Mouse (Mus musculus) forelimb bud, embryonic 11.5 days (tissue): ENCODE measurements around the gene Oma1.

Experiments used
- DNase-seq: peaks from one replicate; pipeline ENCODE4 v3.0.0-alpha.2; 2012; ENCODE audit warnings: low read depth, low spot score

Oma1 gene

DNA sequence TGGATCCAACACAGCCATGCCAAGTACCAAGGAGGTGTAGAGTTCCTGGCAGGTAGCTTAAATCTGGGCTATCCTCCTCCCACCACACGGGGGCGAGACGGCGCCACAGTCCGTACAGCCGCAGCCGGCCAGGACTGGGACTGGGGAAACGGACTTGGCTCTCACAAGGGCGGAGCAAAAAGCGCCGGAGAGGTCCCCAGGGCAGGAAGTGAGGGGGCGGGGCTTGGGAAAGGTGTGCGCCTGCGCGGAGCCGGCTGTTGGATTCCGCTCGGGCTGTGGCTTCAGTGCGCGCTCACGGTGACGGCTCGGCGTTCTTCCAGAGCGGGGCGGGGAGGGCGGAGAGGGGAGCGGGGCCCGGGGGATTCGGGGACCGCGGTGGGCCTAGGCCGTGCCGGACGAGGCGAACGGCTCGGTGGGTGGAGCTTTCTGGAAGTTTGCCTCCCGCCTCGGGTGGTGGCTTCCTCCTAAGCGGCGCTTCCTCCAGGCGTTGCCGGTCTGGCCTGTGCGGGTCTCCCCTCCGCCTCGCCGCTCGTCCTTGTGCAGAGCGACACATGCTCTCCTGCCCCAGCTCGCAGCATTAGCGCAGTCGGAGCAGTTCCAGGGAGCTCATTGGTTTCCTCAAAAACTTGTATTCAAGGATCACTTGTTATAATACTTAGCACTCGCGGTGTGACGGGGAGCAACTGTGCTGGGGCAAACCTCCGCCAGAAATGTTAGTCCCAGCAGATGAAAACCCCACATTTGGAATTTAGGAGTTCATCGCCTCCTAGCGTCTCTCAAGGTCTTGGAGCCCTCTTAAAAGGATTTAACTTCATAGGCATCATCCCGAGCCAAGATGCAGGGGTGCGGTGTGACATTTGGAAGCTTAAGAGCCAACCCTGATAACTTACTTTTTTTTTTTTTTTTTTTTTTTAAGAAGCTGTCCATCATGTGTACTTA is at the start of gene Oma1:
Gene Oma1 (plus strand): TSS at position 226 of the 939 bp plus-strand sequence.
- DNase-seq = peak; percentile 96

DNA sequence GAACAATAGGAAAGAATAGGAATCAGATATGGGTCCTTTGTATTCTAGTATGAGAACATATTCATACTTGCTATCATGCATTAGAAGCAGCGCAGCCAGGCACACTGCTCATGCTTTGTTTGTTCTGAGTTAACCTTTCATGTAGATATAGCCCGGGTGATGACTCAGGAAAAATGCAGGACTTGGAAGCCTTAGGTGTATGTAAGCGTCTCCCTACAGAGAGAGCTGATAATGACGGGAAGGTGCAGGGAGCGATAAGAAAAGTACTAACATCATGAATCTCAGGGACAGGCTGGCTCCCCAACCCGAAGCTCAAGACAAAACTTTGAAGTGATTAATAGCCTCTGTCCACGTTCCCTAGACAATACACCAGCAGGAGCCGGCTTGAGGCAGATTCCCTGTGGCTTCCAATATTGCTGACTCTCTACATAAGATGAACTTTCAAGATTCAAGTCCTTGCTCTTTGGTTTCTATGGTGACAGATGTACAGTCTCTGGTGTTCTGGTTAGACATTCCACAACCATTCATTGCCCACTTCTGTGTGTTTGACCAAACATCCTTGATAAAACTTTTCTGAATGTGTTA is 49.7 kb upstream of the Oma1 start:
- no peak for DNase-seq

DNA sequence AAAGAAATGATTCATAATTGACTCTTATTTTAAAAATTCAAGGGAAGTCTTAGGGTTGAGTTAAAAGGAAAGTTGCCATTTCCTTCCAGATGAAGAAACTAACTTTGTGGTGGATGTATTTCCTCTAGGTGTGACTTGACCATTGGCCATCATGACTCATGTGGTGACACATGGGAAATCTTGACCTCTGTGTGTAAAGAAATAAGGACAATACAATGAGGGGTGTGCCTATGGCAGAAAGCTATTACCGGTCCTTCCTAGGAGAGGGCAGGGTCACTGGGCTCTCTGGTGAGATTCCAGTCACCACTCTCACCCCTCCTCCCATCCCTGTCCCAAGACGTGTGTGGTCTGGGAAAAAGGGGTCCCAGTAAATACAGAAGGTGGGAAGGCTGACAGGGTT is 48.4 kb upstream of the Oma1 start:
- DNase-seq = no peak

DNA sequence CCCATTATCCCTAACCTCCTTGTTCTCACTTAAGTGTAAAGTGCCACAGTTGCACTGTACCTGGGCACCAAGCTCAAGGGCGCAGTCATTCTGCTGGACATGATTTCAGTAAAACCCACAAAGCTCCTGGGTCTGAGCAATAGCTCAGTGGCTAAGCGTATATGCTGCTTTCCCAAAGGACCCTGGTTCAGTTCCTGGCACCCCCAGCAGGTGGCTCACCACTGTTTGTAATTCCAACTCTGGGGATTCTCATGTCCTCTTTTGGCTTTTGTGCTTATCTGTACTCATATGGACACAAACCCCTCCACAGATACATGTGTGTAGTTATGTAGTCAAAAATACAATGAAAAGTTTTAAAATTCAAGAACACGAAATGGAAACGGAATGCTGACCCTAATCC is 44.3 kb upstream of the Oma1 start:
- DNase-seq = no peak

DNA sequence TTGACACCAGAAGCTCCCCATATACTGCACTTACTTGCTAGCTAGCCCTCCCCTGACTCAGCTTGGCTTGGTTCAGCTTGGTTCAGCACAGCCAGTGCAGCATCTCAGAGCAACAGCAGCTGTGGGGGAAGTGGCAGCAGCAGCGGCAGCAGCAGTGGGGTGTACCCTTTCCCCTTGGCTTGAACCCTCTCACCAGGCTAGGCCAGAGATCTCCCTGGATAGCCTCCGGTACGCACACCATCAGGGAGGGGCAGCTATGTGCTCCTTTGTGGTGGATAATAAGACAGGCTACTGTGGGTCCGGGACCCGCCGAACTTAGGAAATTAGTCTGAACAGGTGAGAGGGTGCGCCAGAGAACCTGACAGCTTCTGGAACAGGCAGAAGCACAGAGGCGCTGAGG is 40.6 kb upstream of the Oma1 start:
- DNase-seq = no peak

DNA sequence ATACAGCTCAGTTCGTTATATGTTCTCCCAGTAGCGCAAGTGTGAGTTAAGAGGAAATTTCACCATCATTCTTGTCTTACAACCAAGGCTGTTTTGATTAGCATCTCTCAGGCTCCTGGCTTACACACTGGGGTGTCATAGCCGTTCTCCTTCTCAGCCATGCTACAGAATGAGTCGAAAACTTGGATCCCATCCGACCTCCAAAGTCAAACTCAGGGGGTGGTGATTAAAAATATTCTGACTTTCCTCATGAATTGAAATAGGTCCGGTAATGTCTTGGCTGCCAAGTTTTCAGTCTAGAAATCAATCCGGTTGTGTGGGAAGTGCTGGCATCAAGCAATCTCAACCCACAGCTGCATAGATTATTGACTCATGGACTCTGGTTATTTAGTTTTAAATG is 25.3 kb upstream of the Oma1 start:
- DNase-seq = no peak

DNA sequence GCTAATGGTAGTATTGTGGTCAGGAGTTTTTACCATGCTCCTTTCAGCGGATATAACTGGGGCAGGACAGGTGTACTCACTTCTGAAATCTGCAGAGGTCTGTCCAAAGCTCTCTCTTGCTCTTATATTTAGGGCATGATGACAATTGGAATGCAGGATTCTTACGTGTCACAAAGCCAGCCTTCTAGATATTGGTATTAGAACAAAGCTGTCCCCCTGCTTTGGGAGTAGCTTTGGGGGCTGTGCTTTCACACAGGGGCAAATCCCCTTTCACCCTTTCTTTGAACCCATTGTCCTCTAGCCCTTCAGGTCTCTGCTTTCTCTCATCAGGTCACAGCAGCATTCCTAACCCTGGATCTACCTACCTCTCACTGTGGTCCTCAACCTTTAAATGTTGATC is 22.8 kb upstream of the Oma1 start, which contains the start of gene 4921539E11Rik:
Gene 4921539E11Rik (minus strand): TSS at position 101 of the 400 bp plus-strand sequence.
- no peak for DNase-seq

DNA sequence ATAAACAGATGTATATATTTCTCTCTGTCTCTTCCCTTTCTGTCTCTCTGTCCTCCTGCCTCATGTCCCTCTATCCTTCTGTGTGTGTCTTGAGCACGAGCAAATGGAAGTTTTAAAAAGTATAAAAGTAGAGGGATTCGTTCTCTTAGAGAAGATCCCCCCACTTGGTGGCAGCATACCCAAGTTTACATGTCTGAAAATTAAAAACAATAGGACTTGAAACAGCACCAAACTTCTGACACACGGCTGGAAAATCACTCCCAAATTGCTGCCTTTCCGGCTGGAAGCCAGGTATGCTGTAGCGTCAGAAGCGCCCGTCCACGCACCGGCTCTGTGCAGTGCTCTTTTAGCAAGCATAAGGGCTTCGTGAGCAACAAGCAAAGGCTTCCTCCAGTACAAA is 14.3 kb upstream of the Oma1 start:
- DNase-seq = no peak

DNA sequence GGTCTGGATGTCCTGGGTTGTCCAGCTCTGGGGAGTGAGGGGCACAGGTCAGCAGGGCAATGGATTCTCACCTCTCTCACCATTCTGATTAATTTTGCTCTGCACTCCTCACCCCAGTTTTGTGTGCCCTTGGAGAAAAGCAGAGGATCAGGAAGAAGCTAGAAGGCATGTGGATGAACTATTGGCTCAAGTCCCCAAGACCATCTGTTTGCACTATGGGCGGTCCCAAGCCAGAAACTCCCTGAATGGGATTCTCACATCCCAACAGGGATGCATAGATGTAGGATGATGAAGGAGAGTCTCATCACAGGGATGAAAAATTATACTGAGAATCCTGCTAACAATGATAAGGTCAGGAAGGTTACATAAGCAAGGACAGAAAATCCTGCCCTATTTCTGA is 9.8 kb upstream of the Oma1 start:
- DNase-seq = no peak

DNA sequence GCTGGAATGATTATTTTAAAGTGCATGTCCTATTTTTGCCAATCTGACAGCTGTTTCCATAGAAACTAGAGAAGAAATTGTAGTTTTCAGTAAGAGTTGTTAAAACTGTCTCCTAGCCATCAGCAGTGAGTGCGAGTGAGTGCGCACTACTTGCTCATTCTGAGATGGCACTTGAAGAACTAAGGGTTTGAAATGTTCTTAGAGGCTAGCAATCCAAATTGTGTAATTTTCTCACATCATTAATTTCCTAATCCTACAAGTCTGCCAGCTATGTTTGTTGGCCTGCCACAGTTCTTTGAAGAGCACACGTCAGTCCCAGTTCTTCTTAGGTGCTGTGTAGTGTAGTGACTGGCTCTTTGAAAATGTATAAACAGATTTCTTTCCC is 906 bp downstream of the Oma1 start:
- no peak for DNase-seq

DNA sequence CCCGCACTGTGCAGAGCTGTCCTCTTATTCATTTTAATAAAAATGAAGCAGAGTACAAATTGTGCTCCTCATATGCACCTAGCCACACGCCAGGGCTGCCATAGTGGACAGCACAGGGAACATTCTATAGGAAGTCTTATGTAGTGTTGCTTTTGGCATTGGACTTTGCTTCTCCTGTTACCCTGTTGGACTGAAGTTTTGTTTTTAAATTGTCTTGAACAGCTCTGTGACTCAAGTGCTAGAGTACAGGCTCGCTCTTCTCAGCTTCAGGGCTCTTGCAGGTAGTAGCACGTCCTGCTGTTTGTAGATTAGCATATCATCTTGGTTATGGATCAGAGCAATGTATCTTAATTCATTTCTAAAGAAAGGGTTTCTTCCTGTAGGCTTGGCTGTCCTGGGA is 2.2 kb downstream of the Oma1 start:
- no peak for DNase-seq

DNA sequence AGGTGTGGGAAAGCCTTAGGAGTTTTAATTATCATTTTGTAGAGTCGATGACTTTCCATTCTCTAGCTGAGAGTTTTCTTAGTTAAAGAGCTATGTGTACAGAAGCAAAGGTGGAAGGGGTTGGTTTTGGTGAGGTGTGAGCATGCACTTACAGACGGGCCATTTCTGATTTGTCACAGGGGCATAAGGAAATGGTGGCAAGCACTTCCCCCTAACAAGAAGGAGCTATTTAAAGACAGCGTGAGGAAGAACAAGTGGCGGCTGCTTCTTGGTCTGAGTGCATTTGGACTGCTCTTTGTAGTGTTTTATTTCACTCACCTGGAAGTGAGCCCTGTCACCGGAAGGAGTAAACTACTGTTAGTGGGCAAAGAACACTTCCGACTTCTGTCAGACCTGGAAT is 7.8 kb downstream of the Oma1 start:
- DNase-seq = no peak

DNA sequence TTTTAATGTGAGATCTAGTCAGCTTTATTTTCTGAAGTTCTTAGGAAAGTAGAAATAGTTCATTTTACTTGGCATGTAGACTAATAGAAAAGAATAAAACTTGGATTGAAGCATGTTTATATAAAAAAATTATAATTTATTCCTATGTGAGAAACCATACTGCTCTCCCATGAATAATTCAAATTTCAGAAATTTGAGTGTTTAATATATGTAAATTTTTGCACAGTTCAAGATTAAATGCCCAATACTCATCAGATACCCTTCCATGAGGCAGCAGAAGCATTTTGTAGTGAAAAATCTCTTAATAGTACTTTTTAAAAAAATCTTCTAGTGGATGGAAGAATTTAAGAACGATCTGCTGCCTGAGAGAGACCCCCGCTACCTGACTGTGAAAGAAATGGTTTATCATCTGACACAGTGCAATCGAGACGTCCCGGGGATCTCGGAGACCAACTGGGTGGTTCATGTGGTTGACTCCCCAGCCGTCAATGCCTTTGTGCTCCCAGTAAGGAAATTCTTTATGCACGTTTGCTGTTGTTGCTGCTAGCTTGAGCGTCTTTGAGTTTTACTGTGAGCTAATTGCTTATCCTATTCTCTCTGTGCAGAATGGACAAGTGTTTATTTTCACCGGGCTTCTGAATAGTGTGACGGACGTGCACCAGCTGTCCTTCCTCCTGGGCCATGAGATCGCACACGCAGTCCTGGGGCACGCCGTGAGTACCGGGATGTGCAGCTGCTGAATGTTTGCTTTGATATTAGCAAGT is 11.3 kb downstream of the Oma1 start:
- DNase-seq = no peak

DNA sequence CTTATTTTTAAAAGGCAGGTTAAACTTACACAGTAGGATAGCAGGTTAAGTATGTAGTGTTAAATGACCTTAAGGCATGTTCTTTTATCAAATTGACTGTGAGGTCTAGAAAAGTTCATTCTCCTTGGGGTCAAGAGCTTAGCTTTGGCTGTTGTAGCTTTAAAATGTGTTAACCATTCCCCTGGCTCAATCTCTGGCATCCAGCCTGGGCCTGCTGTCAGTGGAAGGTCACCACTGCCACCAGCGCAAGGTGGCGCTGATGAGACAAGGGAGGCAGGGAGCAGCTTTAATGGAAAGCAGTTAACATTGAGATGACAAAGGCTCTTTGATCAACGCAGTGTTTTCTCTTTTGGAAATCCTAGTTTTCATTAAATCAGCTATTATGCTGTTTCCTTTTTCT is 13.4 kb downstream of the Oma1 start:
- DNase-seq = no peak

DNA sequence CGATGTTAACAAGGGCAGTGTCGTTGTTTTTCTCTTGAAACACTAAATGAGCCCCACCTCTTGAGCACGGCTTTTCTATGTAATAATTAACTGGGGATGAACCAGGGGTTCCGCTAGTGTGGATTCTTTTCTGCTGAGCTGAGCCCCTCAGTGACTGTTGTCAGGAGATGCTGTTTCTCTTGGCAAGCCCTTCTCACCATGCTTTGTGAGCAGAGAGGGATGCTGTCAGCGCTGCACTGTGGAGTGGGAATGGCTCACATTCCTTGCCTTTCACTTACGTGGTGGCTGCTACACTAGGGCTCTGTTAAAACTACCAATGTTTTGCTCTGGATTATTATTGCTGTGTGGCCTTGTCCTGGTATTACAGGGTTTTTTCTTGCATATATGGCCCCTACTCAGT is 15.7 kb downstream of the Oma1 start:
- no peak for DNase-seq

DNA sequence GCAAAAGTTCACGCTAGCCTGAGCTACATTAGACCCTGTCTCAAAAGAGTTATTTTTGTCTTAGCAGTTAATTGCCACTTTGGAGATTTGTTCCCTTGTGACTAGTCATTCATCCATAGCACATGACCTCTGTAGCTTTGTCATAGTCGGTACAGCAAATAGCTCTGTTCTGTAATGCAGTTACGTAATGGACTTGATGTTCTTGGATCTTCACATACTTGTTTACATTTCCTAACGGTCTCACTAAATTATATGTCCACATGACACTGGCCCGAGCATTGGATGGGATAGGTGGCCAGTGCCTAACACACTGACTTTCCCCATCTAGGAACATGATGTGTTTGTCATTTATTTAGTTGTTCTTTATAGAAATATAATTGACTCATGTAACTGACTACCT is 21.5 kb downstream of the Oma1 start:
- no peak for DNase-seq

DNA sequence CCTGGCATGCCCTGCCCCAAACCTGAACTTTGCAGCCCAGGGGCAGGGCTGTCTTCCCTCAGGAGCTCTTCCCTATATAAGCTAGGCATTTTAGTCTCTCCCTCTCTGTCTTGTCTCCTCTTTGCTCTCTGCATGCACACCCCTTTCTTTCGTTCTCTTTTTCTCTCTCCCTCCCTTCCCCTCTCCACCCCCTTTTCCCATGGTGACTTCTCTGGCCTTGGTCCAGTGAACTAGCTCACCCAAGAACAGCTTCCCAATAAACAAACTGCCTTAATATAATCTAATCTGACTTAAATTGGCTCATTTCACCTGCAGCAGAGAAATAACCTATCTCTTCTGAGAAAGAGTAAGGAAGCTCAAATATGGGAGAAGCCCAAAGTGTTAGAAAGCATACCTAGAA is 27.1 kb downstream of the Oma1 start:
- no peak for DNase-seq

DNA sequence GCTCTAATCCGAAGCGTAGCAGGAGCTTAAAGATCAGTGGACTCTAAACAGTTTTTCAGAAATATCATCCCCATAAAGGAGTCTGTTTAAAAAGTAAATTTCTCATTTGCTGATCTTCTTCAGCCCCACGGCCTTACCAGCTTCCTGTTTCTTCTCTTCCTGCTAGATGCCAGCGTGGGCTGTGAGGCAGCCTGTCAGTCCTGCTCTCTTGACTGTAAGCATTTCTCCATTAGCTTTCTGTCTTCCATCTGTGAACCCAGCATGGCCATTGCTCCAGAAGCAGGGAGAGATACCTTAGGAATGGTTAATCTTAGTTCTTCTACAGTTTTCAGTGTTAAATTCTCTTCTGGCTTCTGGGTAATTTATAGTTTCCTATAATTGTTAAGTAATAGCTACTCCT is 28.0 kb downstream of the Oma1 start:
- no peak for DNase-seq

DNA sequence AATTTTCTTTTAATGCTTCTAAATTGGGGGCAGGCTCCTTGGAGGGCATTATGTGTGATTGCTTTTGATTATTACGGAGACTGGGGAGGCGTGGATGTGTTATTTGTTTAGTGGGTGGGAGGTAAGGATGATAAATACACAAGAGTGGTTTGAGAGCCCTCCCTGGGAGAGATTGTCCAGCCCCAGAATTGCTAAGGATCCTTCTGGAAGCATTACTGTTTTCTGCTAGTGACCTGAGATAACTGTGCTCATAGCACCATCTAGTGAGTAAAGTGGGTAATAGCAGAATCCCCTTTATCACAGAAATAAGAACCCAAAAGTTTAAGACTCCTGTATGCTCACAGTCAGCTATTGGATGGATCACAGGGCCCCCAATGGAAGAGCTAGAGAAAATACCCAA is 32.4 kb downstream of the Oma1 start:
- DNase-seq = peak; percentile 64

DNA sequence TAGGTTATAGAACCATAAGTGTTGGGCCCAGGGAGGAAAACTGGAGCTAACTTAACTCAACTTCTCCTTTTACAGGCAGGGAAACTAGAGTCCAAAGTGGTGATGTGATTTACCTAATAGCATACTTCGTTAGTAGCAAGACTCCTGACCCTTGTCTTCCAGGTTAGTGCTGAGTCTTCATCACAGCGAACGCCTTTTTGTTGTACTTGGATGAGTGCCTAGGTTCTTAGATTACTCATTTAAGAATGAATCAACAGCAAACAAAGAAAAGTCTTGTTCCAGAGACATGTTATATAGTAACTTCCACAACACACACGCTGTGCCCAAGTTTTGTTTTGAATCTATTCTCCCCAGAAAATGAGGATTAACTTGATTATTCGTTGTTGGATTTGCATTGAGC is 33.2 kb downstream of the Oma1 start:
- DNase-seq = no peak

DNA sequence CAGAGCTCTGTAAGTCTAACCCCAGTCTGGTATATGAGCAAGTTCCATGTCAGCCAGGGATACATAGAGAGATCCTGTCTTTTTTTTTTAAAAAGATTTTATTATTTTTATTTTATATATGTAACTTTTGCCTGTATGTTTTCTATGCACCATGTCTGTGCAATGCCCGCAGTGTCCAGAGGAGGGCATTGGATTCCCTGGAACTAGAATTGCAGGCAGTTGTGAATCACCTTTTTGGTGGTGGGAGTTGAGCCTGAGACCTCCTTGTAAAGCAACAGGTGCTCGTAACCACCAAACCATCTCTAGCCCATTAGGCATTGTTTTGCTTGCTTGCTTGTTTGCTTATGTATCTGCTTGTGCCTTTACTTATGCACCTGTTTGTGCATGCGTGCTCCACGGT is 35.6 kb downstream of the Oma1 start:
- no peak for DNase-seq

DNA sequence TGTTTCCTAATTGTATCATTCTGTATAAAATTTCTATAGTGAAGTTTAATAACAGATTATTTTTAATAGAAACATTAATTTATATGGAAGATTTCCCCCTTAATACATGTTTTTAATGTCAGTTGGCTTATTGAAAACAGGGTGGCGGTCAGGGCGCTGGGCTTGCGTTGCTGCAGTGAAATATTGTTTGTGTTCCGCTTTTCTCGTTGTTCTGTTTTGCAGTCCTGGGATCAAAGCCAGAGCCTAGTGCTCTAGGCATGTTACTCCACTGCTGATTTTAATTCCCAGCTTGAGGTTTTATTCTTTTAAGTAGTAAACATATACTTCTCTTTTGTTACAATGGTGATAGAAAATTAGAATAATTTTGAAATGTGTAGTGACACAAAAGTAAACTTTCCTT is 39.3 kb downstream of the Oma1 start:
- DNase-seq = no peak

DNA sequence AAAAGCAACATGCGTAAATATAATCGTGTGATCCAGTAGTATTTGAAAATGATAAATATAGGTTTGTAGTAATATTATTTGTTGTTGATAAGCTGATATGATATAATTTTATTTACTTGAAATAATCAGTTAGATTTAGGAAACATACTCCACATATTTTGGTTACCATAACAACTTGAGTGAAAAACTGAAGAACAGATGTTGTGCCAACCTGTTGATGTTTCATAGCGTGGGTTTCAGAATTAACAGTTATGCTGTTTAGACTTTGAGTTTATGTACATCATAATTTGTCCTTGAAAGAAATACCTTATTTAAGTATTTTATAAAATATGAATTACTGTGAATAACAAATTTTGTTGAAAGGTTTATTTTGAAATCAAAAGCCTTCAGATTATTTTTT is 43.8 kb downstream of the Oma1 start:
- DNase-seq = no peak
